Mouse (Mus musculus): ENCODE measurements around the gene Rnf183. TPM values are rescaled to one million over a fixed set of nuclear protein-coding genes. Genes with fewer than 3 reads are reported as not detected.

The Rnf183 gene
- total and polyA plus RNA-seq, 3 experiments = not detected

GRCm38 (mm10) chr4:62433939-62434870 is 847 bp downstream of the Rnf183 start:
- Histone ChIP-seq H3K4me1 (ENCODE audit: insufficient read depth, low read depth, low read length) (peaks cover 24% of the 10 kb centered on the region), H3K9me3 (replicated peaks) (no peaks in the 10 kb centered on the region), H3K27me3 (ENCODE audit: insufficient read depth, low read length) (no peaks in the 10 kb centered on the region; the same call in 1 of the 2 replicates), H3K4me3 (ENCODE audit: low read depth, low read length) (no peak overlapping the region), H3K36me3 (replicated peaks) (no peaks in the 10 kb centered on the region)
- no peak for TF ChIP-seq CTCF (IDR thresholded peaks at IDR 0.05; ENCODE audit: low read depth, low read length)
- TF ChIP-seq GATA1 (IDR thresholded peaks at IDR 0.05; ENCODE audit: borderline replicate concordance, low read length) = no peak
- TF ChIP-seq TAL1 (conservative IDR thresholded peaks at IDR 0.05; ENCODE audit: low read depth, low read length) = no peak
- no peak for TF ChIP-seq POLR2AphosphoS5 (IDR thresholded peaks at IDR 0.05; ENCODE audit: insufficient replicate concordance, low read depth, low read length)
- no peak for TF ChIP-seq GATA2 (IDR thresholded peaks at IDR 0.05; ENCODE audit: borderline replicate concordance, low read depth, low read length)
- DNase-seq (ENCODE audit: low spot score) (no peak), ATAC-seq (ENCODE audit: extremely low read depth, insufficient number of reproducible peaks, low FRiP score, poor library complexity, severe bottlenecking) (no peak)

DNA sequence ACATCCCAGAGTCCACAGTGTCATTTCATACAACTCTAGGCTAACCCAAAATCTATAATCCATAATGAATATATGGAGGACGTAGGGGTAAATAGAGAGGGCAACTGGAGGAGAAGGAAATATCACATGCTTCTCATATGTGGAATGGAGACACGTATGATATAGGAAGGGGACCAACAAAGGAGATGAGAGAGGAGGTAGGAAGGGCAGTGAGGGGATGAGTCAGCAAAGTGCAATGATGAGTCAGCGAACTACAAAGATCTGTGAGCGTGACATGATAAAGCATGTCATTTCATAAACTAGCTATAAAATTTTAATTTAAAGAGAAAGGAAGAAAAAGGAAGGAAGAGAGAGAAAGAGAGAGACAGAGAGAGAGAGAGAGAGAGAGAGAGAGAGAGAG is 3.5 kb downstream of the Rnf183 start:
- H3K9me3 ChIP-seq (replicated peaks) = no peaks in the 10 kb centered on the region
- peaks cover 29% of the 10 kb centered on the region for H3K4me1 ChIP-seq (ENCODE audit: insufficient read depth, low read depth, low read length)
- peaks cover 17% of the 10 kb centered on the region for H3K36me3 ChIP-seq (replicated peaks)
- DNase-seq (ENCODE audit: low spot score) (no peak), ATAC-seq (ENCODE audit: extremely low read depth, insufficient number of reproducible peaks, low FRiP score, poor library complexity, severe bottlenecking) (peak; percentile 68)
- H3K27me3 ChIP-seq (ENCODE audit: insufficient read depth, low read length) = no peaks in the 10 kb centered on the region; the same call in 1 of the 2 replicates
- no peak overlapping the region for H3K4me3 ChIP-seq (ENCODE audit: low read depth, low read length)
- TF ChIP-seq POLR2AphosphoS5 (IDR thresholded peaks at IDR 0.05; ENCODE audit: insufficient replicate concordance, low read depth, low read length) (no peak), GATA2 (IDR thresholded peaks at IDR 0.05; ENCODE audit: borderline replicate concordance, low read depth, low read length) (no peak), GATA1 (IDR thresholded peaks at IDR 0.05; ENCODE audit: borderline replicate concordance, low read length) (no peak), TAL1 (conservative IDR thresholded peaks at IDR 0.05; ENCODE audit: low read depth, low read length) (no peak), CTCF (IDR thresholded peaks at IDR 0.05; ENCODE audit: low read depth, low read length) (no peak)

DNA sequence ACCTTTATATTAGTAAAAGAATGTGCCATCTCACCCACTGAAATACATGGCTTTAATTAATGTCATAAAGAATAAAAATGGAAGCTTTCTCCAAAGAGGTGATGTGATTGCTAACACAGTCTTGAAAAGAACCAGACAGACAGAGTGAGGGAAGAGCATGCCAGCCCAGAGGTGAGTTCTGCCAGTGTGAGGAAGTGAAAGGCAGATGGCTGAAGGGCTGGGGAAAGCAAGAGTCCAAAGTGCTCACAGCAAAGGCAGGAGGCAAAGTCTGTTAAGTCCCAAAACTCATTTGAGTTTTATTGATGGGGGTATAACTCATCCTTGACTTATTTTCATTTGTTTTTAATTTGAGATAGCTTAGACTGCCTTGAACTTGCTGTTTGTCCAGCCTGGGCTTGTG is 4.4 kb downstream of the Rnf183 start:
- DNase-seq (ENCODE audit: low spot score) (no peak), ATAC-seq (ENCODE audit: extremely low read depth, insufficient number of reproducible peaks, low FRiP score, poor library complexity, severe bottlenecking) (no peak)
- TF ChIP-seq GATA1 (IDR thresholded peaks at IDR 0.05; ENCODE audit: borderline replicate concordance, low read length) = no peak
- no peak for TF ChIP-seq CTCF (IDR thresholded peaks at IDR 0.05; ENCODE audit: low read depth, low read length)
- TF ChIP-seq TAL1 (conservative IDR thresholded peaks at IDR 0.05; ENCODE audit: low read depth, low read length) = no peak
- TF ChIP-seq GATA2 (IDR thresholded peaks at IDR 0.05; ENCODE audit: borderline replicate concordance, low read depth, low read length) = no peak
- TF ChIP-seq POLR2AphosphoS5 (IDR thresholded peaks at IDR 0.05; ENCODE audit: insufficient replicate concordance, low read depth, low read length) = no peak
- Histone ChIP-seq H3K4me1 (ENCODE audit: insufficient read depth, low read depth, low read length) (peaks cover 29% of the 10 kb centered on the region), H3K27me3 (ENCODE audit: insufficient read depth, low read length) (no peaks in the 10 kb centered on the region; the same call in 1 of the 2 replicates), H3K36me3 (replicated peaks) (peaks cover 25% of the 10 kb centered on the region), H3K9me3 (replicated peaks) (no peaks in the 10 kb centered on the region), H3K4me3 (ENCODE audit: low read depth, low read length) (no peak overlapping the region)

DNA sequence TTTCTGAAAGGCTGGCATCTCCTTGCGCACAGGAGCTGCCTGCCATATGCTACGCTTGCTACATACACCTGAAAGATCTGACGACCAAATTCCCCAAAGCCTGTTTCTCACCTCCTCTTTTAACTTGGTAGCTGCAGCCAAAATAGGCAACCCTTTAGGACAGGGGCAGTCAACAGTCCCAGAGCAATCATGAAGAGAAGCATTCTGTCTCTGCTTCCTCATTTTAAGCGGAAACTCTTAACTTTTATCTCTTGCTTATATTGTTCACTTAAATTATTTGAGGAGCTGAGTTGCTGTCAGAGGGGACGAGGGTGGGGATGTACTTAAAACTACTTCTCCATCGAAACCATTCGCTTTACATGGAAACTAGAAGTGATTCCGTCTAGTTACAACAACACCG is 5.4 kb downstream of the Rnf183 start:
- H3K4me3 ChIP-seq (ENCODE audit: low read depth, low read length) = no peak overlapping the region
- H3K4me1 ChIP-seq (ENCODE audit: insufficient read depth, low read depth, low read length) = peaks cover 29% of the 10 kb centered on the region
- H3K27me3 ChIP-seq (ENCODE audit: insufficient read depth, low read length) = no peaks in the 10 kb centered on the region; the same call in 1 of the 2 replicates
- no peak for DNase-seq (ENCODE audit: low spot score)
- no peaks in the 10 kb centered on the region for H3K9me3 ChIP-seq (replicated peaks)
- no peak for TF ChIP-seq GATA1 (IDR thresholded peaks at IDR 0.05; ENCODE audit: borderline replicate concordance, low read length)
- no peak for TF ChIP-seq POLR2AphosphoS5 (IDR thresholded peaks at IDR 0.05; ENCODE audit: insufficient replicate concordance, low read depth, low read length)
- TF ChIP-seq CTCF (IDR thresholded peaks at IDR 0.05; ENCODE audit: low read depth, low read length) = no peak
- TF ChIP-seq TAL1 (conservative IDR thresholded peaks at IDR 0.05; ENCODE audit: low read depth, low read length) = no peak
- TF ChIP-seq GATA2 (IDR thresholded peaks at IDR 0.05; ENCODE audit: borderline replicate concordance, low read depth, low read length) = no peak
- ATAC-seq (ENCODE audit: extremely low read depth, insufficient number of reproducible peaks, low FRiP score, poor library complexity, severe bottlenecking) = no peak
- peaks cover 35% of the 10 kb centered on the region for H3K36me3 ChIP-seq (replicated peaks)

- no peak for DNase-seq (ENCODE audit: low spot score)
- H3K4me1 ChIP-seq (ENCODE audit: insufficient read depth, low read depth, low read length) = peaks cover 27% of the 10 kb centered on the region
- ATAC-seq (ENCODE audit: extremely low read depth, insufficient number of reproducible peaks, low FRiP score, poor library complexity, severe bottlenecking) = no peak
- no peaks in the 10 kb centered on the region for H3K27me3 ChIP-seq (ENCODE audit: insufficient read depth, low read length)
- H3K4me3 ChIP-seq (ENCODE audit: low read depth, low read length) = no peak overlapping the region
- TF ChIP-seq GATA1 (IDR thresholded peaks at IDR 0.05; ENCODE audit: borderline replicate concordance, low read length) = no peak
- no peak for TF ChIP-seq POLR2AphosphoS5 (IDR thresholded peaks at IDR 0.05; ENCODE audit: insufficient replicate concordance, low read depth, low read length)
- TF ChIP-seq TAL1 (conservative IDR thresholded peaks at IDR 0.05; ENCODE audit: low read depth, low read length) = no peak
- no peak for TF ChIP-seq CTCF (IDR thresholded peaks at IDR 0.05; ENCODE audit: low read depth, low read length)
- no peak for TF ChIP-seq GATA2 (IDR thresholded peaks at IDR 0.05; ENCODE audit: borderline replicate concordance, low read depth, low read length)
- H3K36me3 ChIP-seq (replicated peaks) = peaks cover 48% of the 10 kb centered on the region
- no peaks in the 10 kb centered on the region for H3K9me3 ChIP-seq (replicated peaks)
Measured at GRCm38 (mm10) chr4:62427978-62428758, 6.9 kb downstream of the Rnf183 start.

DNA sequence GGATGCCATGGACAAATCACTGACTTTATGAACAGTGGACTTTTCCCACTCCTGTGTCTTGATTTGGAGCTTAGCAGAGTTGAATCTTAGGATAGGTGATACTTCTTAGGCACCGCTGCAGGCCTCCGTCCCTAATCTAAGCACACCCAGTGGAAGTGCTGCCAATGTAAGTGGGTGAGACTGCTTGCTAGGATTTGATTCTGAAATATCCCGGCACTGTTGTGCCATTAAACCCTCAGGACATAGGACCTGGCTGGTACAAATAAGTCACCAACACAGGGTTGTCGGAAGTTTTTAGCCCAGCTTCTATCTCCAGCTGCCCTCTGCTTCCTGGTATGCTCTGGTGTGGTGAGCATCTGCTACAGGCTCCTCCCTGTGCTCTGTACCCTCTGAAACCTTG is 9.2 kb downstream of the Rnf183 start:
- Histone ChIP-seq H3K9me3 (replicated peaks) (no peaks in the 10 kb centered on the region), H3K4me3 (ENCODE audit: low read depth, low read length) (no peak overlapping the region), H3K27me3 (ENCODE audit: insufficient read depth, low read length) (no peaks in the 10 kb centered on the region), H3K36me3 (replicated peaks) (peaks cover 71% of the 10 kb centered on the region), H3K4me1 (ENCODE audit: insufficient read depth, low read depth, low read length) (peaks cover 20% of the 10 kb centered on the region)
- DNase-seq (ENCODE audit: low spot score) (no peak), ATAC-seq (ENCODE audit: extremely low read depth, insufficient number of reproducible peaks, low FRiP score, poor library complexity, severe bottlenecking) (no peak)
- TF ChIP-seq POLR2AphosphoS5 (IDR thresholded peaks at IDR 0.05; ENCODE audit: insufficient replicate concordance, low read depth, low read length) = no peak
- no peak for TF ChIP-seq GATA2 (IDR thresholded peaks at IDR 0.05; ENCODE audit: borderline replicate concordance, low read depth, low read length)
- no peak for TF ChIP-seq TAL1 (conservative IDR thresholded peaks at IDR 0.05; ENCODE audit: low read depth, low read length)
- no peak for TF ChIP-seq GATA1 (IDR thresholded peaks at IDR 0.05; ENCODE audit: borderline replicate concordance, low read length)
- TF ChIP-seq CTCF (IDR thresholded peaks at IDR 0.05; ENCODE audit: low read depth, low read length) = no peak
